Mouse (Mus musculus) cortical plate, adult 2 months (tissue): ENCODE data around the gene Nkain4. TPM values are rescaled to one million over a fixed set of nuclear protein-coding genes. Genes with fewer than 3 reads are reported as not detected.

Experiments
- H3K27ac ChIP-seq: fragments of 200-500 bp; 2 replicates; pipeline ENCODE4 v1.5.1; 2012; ENCODE audit warnings: low read length, control low read depth, inconsistent platforms; ENCODE audit not compliant: insufficient read depth
- H3K4me1 ChIP-seq: fragments of 200-500 bp; 2 replicates; pipeline ENCODE4 v1.6.1; 2011; ENCODE audit warnings: low read length; ENCODE audit not compliant: control insufficient read depth, insufficient read depth
- H3K4me3 ChIP-seq: fragments of 200-500 bp; 2 replicates; pipeline ENCODE4 v1.5.1; 2011; ENCODE audit warnings: mild to moderate bottlenecking, low read length, control low read depth; ENCODE audit not compliant: insufficient read depth
- CTCF ChIP-seq: fragments of 200-500 bp; IDR thresholded peaks from 2 replicates; pipeline ENCODE4 v1.5.1; 2011; ENCODE audit warnings: mild to moderate bottlenecking, control low read depth, low read length; ENCODE audit not compliant: insufficient read depth; ENCODE audit errors: extremely low read depth
- POLR2A ChIP-seq: fragments of 200-500 bp; IDR thresholded peaks from 2 replicates; pipeline ENCODE4 v1.6.1; 2011; ENCODE audit warnings: mild to moderate bottlenecking, low read length, control low read depth; ENCODE audit not compliant: insufficient read depth; ENCODE audit errors: extremely low read depth
- polyA plus RNA-seq: library from polyadenylated mRNA; depleted of rRNA; stranded (reverse); fragments of >200 nt; gene quantifications from 2 replicates; pipeline ENCODE4 v1.2.3, GENCODE M21; 2012

The Nkain4 gene
- polyA plus RNA-seq, 1 experiment: 99.6 TPM

- H3K27ac ChIP-seq: no peak overlapping the region
These were observed 32.5 kb upstream of the Nkain4 start for GRCm38 (mm10) chr2:180987001-180987400.

GRCm38 (mm10) chr2:180986449-180986848, 31.9 kb upstream of the Nkain4 start, which contains the start of gene Col20a1:
Col20a1 (plus strand) TSS chr2:180986535.
- Histone ChIP-seq H3K4me1 (peaks cover 3% of the 10 kb centered on the region), H3K4me3 (no peak within 1 kb of the TSS), H3K27ac (no peak within 1 kb of the TSS)
- TF ChIP-seq CTCF: no peak
- no peak for TF ChIP-seq POLR2A

More at GRCm38 (mm10) chr2:180987001-180987400, 32.5 kb upstream of the Nkain4 start:
- Histone ChIP-seq H3K4me3 (no peak overlapping the region), H3K4me1 (peaks cover 3% of the 10 kb centered on the region)
- no peak for TF ChIP-seq POLR2A
- TF ChIP-seq CTCF: no peak

GRCm38 (mm10) chr2:180985635-180986034, 31.1 kb upstream of the Nkain4 start:
- no peak overlapping the region for H3K27ac ChIP-seq
- peaks cover 3% of the 10 kb centered on the region for H3K4me1 ChIP-seq
- no peak overlapping the region for H3K4me3 ChIP-seq
- TF ChIP-seq CTCF (no peak), POLR2A (no peak)

GRCm38 (mm10) chr2:180981133-180981532, 26.6 kb upstream of the Nkain4 start:
- Histone ChIP-seq H3K4me3 (no peak overlapping the region), H3K27ac (no peak overlapping the region), H3K4me1 (no peaks in the 10 kb centered on the region)
- TF ChIP-seq CTCF: no peak
- TF ChIP-seq POLR2A: no peak

- H3K4me1 ChIP-seq: peaks cover 6% of the 10 kb centered on the region; the same call in 1 of the 2 replicates
- TF ChIP-seq CTCF (no peak), POLR2A (peak; percentile 87)
These were observed 12.7 kb upstream of the Nkain4 start, which contains the start of gene Arfgap1 for GRCm38 (mm10) chr2:180967010-180967763. Arfgap1 (plus strand) TSS chr2:180967225.

GRCm38 (mm10) chr2:180966092-180966882, 11.8 kb upstream of the Nkain4 start:
- TF ChIP-seq CTCF (peak; percentile 33; the same call in 1 of the 2 replicates), POLR2A (no peak)
- peak overlapping the region; percentile 98 for H3K27ac ChIP-seq
- H3K4me1 ChIP-seq: peaks cover 6% of the 10 kb centered on the region; the same call in 1 of the 2 replicates
- H3K4me3 ChIP-seq: peak overlapping the region; percentile 90

More at GRCm38 (mm10) chr2:180967010-180967763, 12.7 kb upstream of the Nkain4 start, which contains the start of gene Arfgap1:
- Histone ChIP-seq H3K4me3 (peak within 1 kb of the TSS; percentile 90), H3K27ac (peak within 1 kb of the TSS; percentile 98)

- Histone ChIP-seq H3K27ac (no peak overlapping the region), H3K4me3 (no peak overlapping the region), H3K4me1 (peaks cover 5% of the 10 kb centered on the region; the same call in 1 of the 2 replicates)
- TF ChIP-seq CTCF: peak; percentile 82
- TF ChIP-seq POLR2A: no peak
These were observed 9.5 kb upstream of the Nkain4 start for GRCm38 (mm10) chr2:180963956-180964355.

GRCm38 (mm10) chr2:180962616-180963308, 8.3 kb upstream of the Nkain4 start:
- Histone ChIP-seq H3K27ac (no peak overlapping the region), H3K4me3 (no peak overlapping the region), H3K4me1 (peaks cover 2% of the 10 kb centered on the region; the same call in 1 of the 2 replicates)
- TF ChIP-seq POLR2A (no peak), CTCF (no peak)

- no peak overlapping the region for H3K4me3 ChIP-seq
- no peak for TF ChIP-seq POLR2A
- no peak for TF ChIP-seq CTCF
These were observed 5.7 kb upstream of the Nkain4 start for GRCm38 (mm10) chr2:180960187-180960586.

More at GRCm38 (mm10) chr2:180960187-180960586, 5.7 kb upstream of the Nkain4 start:
- Histone ChIP-seq H3K27ac (no peak overlapping the region), H3K4me1 (no peaks in the 10 kb centered on the region)
